Mouse (Mus musculus) kidney, postnatal 0 days (tissue): ENCODE data around the gene Ing5. TPM values are rescaled to one million over a fixed set of nuclear protein-coding genes. Genes with fewer than 3 reads are reported as not detected.
"Not testable (repeated sequence)": the region's sequence is repeated elsewhere in the genome, so short reads cannot be mapped to it uniquely, and the experiment has no call there.

Experiments used
- ATAC-seq: fragments of 200-750 bp; cut with Nextera tagmentation; replicated peaks from 2 replicates; pipeline ENCODE4 v1.8.0; 2017; ENCODE audit warnings: low read depth, moderate number of reproducible peaks, moderate TSS enrichment, moderate library complexity; ENCODE audit not compliant: low FRiP score
- DNase-seq: peaks from one replicate; pipeline ENCODE4 v3.0.0-alpha.2; 2016; ENCODE audit warnings: low spot score
- H3K27ac ChIP-seq: fragments of 300-500 bp; sonication (generic); 2 replicates; pipeline ENCODE4 v1.5.1; 2014; ENCODE audit warnings: mild to moderate bottlenecking
- H3K27me3 ChIP-seq: fragments of 300-500 bp; sonication (generic); 2 replicates; pipeline ENCODE4 v1.6.1; 2014; ENCODE audit warnings: low read length, mixed read lengths; ENCODE audit not compliant: insufficient read depth
- H3K36me3 ChIP-seq: fragments of 300-500 bp; sonication (generic); 2 replicates; pipeline ENCODE4 v1.6.1; 2014; ENCODE audit warnings: low read length, mixed read lengths; ENCODE audit not compliant: insufficient read depth
- H3K4me1 ChIP-seq: fragments of 300-500 bp; sonication (generic); replicated peaks from 2 replicates; pipeline ENCODE4 v1.6.1; 2014; ENCODE audit warnings: antibody characterized with exemption, low read length, mixed read lengths; ENCODE audit not compliant: insufficient read depth
- H3K4me2 ChIP-seq: fragments of 300-500 bp; sonication (generic); 2 replicates; pipeline ENCODE4 v1.6.1; 2014; ENCODE audit warnings: mild to moderate bottlenecking, low read length, moderate library complexity, mixed read lengths
- H3K4me3 ChIP-seq: fragments of 300-500 bp; sonication (generic); replicated peaks from 2 replicates; pipeline ENCODE4 v1.5.1; 2014; ENCODE audit warnings: low read depth, low read length
- H3K9ac ChIP-seq: fragments of 300-500 bp; sonication (generic); 2 replicates; pipeline ENCODE4 v1.6.1; 2014; ENCODE audit warnings: low read depth, low read length
- H3K9me3 ChIP-seq: fragments of 300-500 bp; sonication (generic); replicated peaks from 2 replicates; pipeline ENCODE4 v1.6.1; 2016; ENCODE audit warnings: low read length, inconsistent platforms, mixed read lengths
- CTCF ChIP-seq: IDR thresholded peaks from 2 replicates; pipeline ENCODE4 v1.5.1; 2016; ENCODE audit warnings: antibody characterized with exemption, low read depth, mild to moderate bottlenecking, moderate library complexity
- WGBS: fragments of 180-500 bp; shearing (Covaris S2); extraction: QIAGEN DNeasy Blood & Tissue Kit; methylation state at CpG from one replicate; pipeline ENCODE4 v1.1.7; 2014; 5-methylcytosine and 5-hydroxymethylcytosine counted together
- polyA plus RNA-seq: library from polyadenylated mRNA; unstranded; fragments of >200 nt; fragmentation: Nextera tagmentation; extraction: Ambion mirVana; gene quantifications from 2 replicates; pipeline ENCODE4 v1.2.1, GENCODE M21; 2015

Gene Ing5
- polyA plus RNA-seq, 1 experiment from 2014 or later: 9.6 TPM

- H3K9me3 ChIP-seq: no peaks in the 10 kb centered on the region
- H3K4me3 ChIP-seq: no peak overlapping the region
- no peaks in the 10 kb centered on the region for H3K4me1 ChIP-seq
- H3K27ac ChIP-seq: no peak overlapping the region
- H3K4me2 ChIP-seq: no peak overlapping the region
- DNase-seq (no peak), ATAC-seq (no peak)
- H3K27me3 ChIP-seq: no peaks in the 10 kb centered on the region
- peaks cover 9% of the 10 kb centered on the region; the same call in 1 of the 2 replicates for H3K36me3 ChIP-seq
- 90% methylated on average over 6 of the region's 6 CpGs for WGBS
- no peak overlapping the region for H3K9ac ChIP-seq
- no peak for TF ChIP-seq CTCF
These were observed 32.2 kb downstream of the Ing5 start for GRCm38 (mm10) chr1:93835876-93836531.

- Histone ChIP-seq H3K27me3 (no peaks in the 10 kb centered on the region), H3K4me3 (no peak overlapping the region), H3K36me3 (peaks cover 9% of the 10 kb centered on the region; the same call in 1 of the 2 replicates), H3K4me2 (no peak overlapping the region), H3K27ac (no peak overlapping the region), H3K9ac (no peak overlapping the region), H3K9me3 (no peaks in the 10 kb centered on the region), H3K4me1 (no peaks in the 10 kb centered on the region)
- 74% methylated on average over 2 of the region's 2 CpGs for WGBS
- ATAC-seq (no peak), DNase-seq (no peak)
- no peak for TF ChIP-seq CTCF
These were observed 32.8 kb downstream of the Ing5 start for GRCm38 (mm10) chr1:93836532-93836913.

GRCm38 (mm10) chr1:93837335-93837734 is 33.6 kb downstream of the Ing5 start:
- Histone ChIP-seq H3K4me3 (no peak overlapping the region), H3K9me3 (no peaks in the 10 kb centered on the region), H3K9ac (no peak overlapping the region), H3K4me2 (no peak overlapping the region), H3K27ac (no peak overlapping the region), H3K4me1 (no peaks in the 10 kb centered on the region), H3K36me3 (peaks cover 9% of the 10 kb centered on the region; the same call in 1 of the 2 replicates), H3K27me3 (no peaks in the 10 kb centered on the region)
- ATAC-seq (no peak), DNase-seq (no peak)
- WGBS: 93% methylated on average over 8 of the region's 8 CpGs
- TF ChIP-seq CTCF: no peak

GRCm38 (mm10) chr1:93838569-93838968 is 34.8 kb downstream of the Ing5 start:
- not testable (repeated sequence) for H3K9ac ChIP-seq, H3K9me3 ChIP-seq, H3K4me2 ChIP-seq, DNase-seq, H3K27ac ChIP-seq, H3K36me3 ChIP-seq, H3K4me3 ChIP-seq, H3K4me1 ChIP-seq, ATAC-seq, H3K27me3 ChIP-seq
- WGBS: 85% methylated on average over 7 of the region's 8 CpGs

- not testable (repeated sequence) for H3K4me3 ChIP-seq, H3K27me3 ChIP-seq, H3K4me1 ChIP-seq, H3K9me3 ChIP-seq, H3K36me3 ChIP-seq, H3K4me2 ChIP-seq, DNase-seq, H3K27ac ChIP-seq, H3K9ac ChIP-seq
- peak; percentile 54; the same call in 1 of the 2 replicates for ATAC-seq
- WGBS: 25% methylated on average over 1 of the region's 3 CpGs
These were observed 42.1 kb downstream of the Ing5 start for GRCm38 (mm10) chr1:93845766-93846366.

GRCm38 (mm10) chr1:93855790-93856189 is 52.0 kb downstream of the Ing5 start:
- not testable (repeated sequence) for H3K4me3 ChIP-seq, H3K27me3 ChIP-seq, H3K9me3 ChIP-seq, DNase-seq, H3K9ac ChIP-seq, ATAC-seq, H3K27ac ChIP-seq, H3K36me3 ChIP-seq, H3K4me1 ChIP-seq, H3K4me2 ChIP-seq
- 63% methylated on average over 4 of the region's 4 CpGs for WGBS

- H3K4me2 ChIP-seq: no peak overlapping the region
- no peak for ATAC-seq
These were observed 53.6 kb downstream of the Ing5 start for GRCm38 (mm10) chr1:93857370-93857769.

More at GRCm38 (mm10) chr1:93857370-93857769, 53.6 kb downstream of the Ing5 start:
- H3K4me3 ChIP-seq: no peak overlapping the region
- H3K9ac ChIP-seq: no peak overlapping the region
- no peak for DNase-seq
- H3K27me3 ChIP-seq: no peaks in the 10 kb centered on the region
- H3K9me3 ChIP-seq: no peaks in the 10 kb centered on the region
- H3K4me1 ChIP-seq: no peaks in the 10 kb centered on the region
- H3K27ac ChIP-seq: no peak overlapping the region
- no peak for TF ChIP-seq CTCF
- WGBS: 35% methylated on average over 6 of the region's 6 CpGs
- no peaks in the 10 kb centered on the region for H3K36me3 ChIP-seq
